Mouse (Mus musculus) spleen, postnatal 36 days (tissue): ENCODE data around the gene Hagh.

Source experiments
- DNase-seq, 2 experiments: peaks; one replicate each; pipeline ENCODE4 v3.0.0; 2022; ENCODE audit warnings: low spot score in 2 of 2, mixed read lengths in 1 of 2

Gene Hagh

DNA sequence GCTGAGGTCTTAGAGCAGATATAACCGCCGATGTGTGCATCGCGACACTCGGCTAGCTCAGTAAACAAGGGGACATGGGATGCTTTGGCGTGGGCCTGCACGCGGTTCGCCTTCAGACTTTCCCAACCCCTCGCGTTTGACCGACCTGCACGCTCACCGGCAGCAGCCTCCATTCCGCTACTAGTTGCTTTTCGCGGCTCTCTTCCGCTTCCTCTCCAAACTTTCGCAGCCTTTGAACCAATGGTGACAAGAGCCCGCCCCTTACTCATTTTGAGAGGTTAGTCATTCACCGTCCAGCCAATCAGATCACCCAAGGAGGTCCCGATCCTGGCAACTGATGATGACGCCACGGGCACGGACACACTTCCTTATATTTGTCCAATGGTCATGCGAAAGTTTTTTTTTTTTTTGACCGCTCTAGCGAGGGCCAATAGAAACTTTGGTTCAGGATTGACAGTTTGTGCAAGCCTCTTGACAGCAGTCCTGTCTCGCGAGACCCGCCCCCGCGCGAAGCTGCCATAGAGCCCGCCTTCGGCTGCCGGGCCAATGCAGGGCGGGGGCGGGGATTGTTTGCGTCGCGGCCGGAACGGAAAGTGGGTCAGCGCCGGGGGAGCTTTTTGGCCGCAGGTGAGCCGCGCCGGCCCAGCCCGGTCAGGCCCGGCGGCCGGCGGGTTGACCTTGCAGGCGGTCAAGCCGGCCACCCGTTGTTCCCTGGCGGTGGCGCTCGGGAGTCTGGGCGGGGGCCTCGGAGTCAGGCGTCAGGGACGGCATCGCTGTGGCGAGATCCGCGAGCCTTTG lies 46.4 kb downstream of the Hagh start, which contains the start of the genes Nubp2 and Spsb3:
Gene Nubp2 (minus strand): TSS at position 216 of the 798 bp plus-strand sequence.
Gene Spsb3 (plus strand): TSS at position 510 of the 798 bp plus-strand sequence.
- peak; percentile 98 to 100 for DNase-seq

DNA sequence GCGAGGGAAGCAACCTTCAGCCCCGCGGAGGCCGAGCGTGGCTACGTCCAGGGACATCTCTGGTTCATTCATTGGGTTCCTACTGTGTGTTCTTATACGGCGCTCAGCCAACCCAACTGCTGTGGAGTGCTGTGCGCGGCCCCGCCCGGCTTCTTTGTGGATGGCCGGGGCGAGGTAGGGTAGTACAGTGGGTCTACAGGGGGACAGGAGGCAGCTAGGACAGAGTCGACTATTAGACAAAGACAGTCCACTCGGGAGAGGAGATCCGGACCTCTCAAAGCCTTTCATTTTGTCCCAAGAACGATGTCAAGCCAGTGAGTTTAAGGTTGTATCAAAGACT lies 47.0 kb downstream of the Hagh start:
- DNase-seq: no peak

DNA sequence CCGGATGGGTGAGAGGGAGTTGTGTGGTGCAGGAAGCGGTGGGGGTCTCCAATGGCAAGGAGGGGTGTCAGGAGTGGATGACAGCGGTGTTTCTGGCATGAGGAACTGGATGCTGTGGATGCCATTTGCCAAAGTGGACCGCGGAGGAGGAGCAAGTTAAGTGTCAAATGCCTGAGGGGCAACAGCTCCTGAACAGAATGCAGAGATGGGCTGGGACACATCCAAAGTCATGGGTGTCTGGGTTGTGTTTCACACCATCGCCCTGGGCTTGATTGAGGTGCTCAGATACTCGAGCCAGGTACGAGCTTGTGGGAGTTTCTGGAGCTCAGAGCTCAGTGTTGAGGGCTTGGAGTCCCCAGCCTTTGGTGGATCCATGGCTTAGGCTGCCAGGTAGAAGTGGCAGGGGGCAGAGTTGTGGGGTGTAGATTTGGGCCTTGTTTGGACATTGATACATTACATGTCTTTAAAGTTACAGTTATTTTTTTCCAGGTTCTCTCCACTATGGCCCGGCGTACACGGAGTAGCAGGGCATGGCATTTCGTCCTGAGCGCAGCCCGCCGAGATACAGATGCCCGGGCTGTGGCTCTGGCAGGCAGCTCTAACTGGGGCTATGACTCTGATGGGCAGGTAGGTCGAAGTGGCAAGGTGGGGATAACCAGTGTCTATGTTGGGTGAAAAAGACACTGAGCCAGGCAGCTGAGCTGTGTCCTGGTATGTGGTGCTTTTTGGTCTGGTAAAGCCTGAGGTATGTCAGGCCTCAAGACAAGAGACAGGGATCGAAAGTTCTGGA lies 47.5 kb downstream of the Hagh start:
- DNase-seq: no peak

DNA sequence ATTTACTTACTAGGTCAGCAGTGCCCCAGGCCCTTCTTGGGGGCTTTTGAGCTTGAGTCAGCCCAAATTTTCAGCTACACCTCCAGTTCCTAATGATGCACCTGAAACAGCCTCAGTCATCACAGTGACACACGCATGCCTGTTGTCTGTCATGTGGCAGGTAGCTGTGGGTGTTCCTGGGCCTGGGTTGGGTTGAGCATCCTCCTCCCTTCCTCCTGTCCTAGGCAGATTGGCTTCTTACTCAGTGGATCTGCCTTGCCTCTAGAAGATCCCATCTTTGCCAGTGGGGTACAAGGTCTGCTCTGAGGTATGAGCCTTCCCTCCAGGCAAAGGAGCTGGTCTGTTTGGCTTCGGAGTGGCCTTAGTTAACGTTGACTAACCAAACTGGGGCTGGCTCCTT lies 48.9 kb downstream of the Hagh start:
- no peak for DNase-seq

DNA sequence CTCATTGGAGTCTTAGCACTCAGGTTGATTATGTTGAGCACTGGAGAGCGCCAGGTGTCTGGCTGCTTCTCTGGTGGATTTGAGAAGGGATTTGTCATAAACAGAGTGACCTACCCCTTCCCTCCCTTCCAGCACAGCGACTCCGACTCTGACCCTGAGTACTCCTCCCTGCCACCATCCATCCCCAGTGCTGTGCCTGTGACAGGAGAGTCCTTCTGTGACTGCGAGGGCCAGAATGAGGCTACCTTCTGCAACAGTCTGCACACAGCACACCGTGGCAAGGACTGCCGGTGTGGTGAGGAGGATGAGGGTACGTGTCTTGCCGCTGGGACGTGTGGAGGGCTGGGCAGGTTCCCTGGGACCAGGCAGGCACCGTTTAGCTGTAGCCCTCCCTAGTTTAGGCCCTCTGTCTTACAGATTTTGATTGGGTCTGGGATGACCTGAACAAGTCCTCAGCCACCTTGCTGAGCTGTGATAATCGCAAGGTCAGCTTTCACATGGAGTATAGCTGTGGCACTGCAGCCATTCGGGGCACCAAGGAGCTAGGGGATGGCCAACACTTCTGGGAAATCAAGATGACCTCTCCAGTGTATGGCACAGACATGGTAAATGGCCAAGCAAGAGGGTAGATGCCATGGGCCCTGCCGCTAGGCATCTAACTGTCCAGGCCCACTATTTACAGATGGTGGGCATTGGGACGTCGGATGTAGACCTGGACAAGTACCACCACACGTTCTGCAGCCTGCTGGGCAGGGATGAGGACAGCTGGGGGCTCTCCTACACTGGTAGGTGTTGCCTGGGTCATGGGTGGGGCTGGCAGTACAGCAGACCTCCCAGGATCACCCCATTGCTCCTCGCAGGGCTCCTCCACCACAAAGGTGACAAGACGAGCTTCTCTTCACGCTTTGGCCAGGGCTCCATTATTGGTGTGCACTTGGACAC lies 50.5 kb downstream of the Hagh start:
- DNase-seq: no peak

DNA sequence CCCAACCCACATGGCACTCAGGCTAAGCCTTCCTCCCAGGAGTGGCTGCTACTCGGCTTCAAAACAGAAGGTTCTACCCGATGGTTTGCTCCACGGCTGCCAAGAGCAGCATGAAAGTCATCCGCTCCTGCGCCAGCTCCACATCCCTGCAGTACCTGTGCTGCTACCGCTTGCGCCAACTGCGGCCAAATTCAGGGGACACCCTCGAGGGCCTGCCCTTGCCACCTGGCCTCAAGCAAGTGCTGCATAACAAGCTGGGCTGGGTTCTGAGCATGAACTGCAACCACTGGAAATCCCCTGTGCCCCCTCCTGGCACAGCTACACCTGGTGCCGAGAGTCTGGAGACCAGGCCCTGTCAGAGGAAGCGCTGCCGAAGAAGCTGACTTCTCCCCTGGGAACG lies 51.4 kb downstream of the Hagh start:
- no peak for DNase-seq

DNA sequence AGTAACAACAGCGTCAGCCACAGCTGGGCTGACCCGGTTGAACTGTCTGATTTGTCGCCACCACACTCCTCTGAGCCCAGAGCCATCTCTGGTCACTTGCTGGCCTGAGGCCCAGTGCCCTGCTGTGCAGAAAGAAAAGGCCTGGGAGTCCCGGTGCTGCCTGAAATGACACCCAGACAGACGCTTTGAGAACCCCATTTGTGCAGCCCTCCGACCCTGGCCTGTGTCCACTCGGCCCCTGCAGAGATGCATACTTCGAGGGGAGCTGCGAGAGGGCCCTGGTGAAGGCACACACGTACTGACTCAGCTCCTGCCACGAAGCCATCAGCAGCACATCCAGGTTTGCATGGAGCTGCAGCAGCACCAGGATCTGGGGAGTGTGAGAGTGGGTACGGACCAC lies 52.8 kb downstream of the Hagh start:
- DNase-seq: no peak

DNA sequence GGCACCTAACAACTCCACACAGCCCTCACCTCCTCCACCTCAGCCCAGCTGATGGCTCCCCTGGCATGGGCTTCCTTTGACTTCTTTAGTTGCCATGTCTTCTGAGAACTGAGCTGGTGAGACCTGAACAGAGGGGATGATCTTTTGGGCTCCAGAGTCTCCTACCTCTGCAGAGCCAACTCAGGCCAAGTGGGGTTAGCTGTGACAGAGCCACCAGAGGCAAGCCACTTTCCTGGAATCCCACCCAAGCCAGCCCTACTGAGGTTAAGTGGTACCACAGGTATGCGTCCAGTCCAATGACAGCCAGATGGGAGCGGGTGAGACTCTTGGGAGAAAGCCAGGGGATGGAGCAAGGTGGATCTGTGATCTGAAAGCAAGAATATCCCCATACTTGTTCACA lies 53.3 kb downstream of the Hagh start:
- DNase-seq: no peak

DNA sequence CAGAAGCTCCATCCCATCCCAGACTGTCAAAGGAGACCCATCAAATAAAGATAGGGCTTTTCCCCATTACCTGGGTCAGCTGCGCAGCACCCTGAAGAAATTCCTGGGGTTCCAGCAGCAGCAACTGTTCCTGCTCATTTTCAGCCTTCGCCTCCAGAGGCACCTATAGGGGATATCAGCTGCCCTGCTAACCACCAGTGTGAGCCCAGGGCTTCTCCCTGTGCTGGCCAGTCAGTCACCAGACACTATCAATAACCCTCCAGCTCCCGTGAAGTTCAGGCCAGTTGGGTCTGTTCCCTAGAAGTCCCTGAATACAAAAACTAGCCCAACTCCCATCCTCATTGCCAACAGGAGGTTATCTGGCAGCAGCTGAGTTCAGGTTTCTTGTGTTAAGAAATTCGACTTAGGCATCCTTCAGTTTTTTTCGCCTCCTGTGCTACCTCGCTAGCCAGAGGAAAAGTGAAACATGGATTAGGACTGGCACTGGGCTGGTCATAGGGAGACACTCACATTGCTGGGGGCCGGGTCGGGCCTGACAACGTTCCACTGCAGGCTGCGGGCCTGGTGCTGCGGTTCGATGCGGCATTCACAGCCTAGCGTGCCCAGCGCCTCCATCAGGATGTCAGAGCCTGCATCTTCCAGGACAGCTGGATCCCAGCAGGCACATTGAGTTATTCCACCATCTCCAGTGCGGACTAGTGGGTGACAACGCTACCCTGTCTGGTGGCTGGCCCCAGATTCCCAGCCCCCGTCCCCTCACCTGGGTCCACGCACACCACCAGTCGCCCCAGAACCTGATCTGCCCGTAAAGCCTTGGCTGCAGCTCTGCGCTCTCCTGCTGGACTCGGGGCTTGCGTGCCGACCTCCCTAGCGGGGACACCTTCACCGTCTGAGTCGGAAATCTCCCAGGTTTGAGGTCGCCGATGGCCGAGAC lies 54.4 kb downstream of the Hagh start:
- no peak for DNase-seq

DNA sequence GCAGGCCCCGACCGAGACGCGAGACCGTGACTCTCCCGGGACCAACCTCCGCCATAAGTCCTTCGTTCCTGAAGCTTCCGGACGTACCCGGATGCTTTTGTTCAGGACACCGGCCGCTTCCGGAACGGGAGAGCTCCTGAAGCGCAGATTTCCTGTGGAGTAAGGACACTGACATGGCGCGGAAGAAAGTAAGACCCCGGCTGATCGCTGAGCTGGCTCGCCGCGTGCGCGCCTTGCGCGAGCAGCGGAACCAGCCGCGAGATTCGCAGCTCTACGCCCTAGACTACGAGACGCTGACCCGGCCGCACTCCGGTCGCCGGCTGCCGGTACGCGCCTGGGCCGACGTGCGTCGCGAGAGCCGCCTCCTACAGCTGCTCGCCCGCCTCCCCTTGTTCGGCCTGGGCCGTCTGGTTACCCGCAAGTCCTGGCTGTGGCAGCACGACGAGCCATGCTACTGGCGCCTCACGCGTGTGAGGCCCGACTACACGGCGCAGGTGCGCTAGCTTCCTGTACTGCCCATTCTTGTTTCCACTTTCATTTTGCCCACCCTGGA lies 55.1 kb downstream of the Hagh start, which contains the start of the genes Eme2 and Mrps34:
Gene Eme2 (minus strand): TSS at position 93 of the 553 bp plus-strand sequence.
Gene Mrps34 (plus strand): TSS at position 122 of the 553 bp plus-strand sequence.
- DNase-seq: peak; percentile 67 to 75

DNA sequence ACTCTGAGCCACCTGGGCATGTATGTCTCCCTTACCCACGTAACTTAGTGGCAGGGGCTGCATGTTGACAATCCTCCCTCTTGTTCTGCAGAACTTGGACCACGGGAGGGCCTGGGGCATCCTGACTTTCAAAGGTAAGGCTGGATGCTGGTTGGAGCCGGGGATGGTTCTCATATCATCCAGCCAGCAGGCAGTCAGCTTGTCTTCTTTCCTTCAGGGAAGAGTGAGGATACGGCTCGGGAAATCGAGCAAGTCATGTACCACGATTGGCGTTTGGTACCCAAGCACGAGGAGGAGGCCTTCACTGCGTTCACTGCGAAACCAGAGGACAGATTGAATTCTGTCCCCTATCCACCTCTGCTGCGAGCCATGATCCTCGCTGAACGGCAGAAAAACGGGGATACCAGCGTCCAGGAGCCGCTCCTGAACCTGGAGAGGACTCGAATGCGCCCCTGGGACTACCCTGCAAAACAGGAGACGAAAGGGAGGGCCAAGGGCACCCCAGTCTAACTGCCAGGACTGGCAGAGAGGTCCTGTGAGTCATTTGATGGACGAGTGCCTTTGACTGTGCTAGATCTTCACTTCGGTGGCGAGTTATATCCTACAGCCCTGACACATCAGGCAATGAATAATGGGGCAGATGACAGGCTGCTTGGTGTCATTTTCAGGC lies 55.8 kb downstream of the Hagh start:
- DNase-seq: no peak

DNA sequence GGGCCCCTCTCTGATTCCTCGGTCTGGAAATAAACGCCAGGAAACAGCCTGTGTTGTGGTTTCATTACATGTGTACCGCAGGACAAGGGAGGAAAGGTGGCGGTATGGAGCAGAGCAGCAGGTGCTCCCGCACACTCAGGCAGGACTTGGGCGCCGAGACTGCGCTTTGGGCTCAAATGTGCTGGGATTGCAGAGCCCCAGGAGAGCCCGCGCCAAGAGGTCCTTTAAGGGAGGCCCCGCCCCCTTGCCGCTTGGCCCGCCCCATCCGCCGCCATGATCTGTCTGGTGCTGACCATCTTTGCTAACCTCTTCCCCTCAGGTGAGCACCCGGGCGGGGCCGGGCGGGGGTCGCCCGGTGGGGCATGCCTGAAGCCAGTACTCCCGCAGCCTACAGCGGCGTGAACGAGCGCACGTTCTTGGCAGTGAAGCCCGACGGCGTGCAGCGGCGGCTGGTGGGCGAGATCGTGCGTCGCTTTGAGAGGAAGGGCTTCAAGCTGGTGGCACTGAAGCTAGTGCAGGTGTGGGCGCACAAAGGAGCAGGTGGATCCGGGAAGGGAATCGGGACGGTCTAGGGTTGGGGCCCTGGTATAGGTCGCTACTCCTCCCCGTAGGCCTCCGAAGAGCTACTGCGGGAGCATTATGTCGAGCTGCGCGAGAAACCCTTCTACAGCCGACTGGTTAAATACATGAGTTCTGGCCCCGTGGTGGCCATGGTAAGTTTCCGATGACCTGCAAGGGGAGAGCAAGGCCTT lies 56.5 kb downstream of the Hagh start, which contains the start of gene Nme3:
Gene Nme3 (plus strand): TSS at position 260 of the 752 bp plus-strand sequence.
- DNase-seq: peak; percentile 70 to 75

DNA sequence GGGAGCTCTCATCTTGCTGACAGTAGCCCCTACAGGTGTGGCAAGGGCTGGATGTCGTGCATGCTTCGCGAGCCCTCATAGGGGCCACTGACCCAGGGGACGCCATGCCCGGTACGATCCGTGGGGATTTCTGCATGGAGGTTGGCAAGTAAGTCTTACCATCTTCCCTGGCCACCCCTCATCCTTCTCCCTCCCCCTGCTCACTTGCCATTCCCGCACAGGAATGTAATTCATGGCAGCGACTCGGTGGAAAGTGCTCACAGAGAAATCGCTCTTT lies 57.0 kb downstream of the Hagh start:
- DNase-seq: no peak

DNA sequence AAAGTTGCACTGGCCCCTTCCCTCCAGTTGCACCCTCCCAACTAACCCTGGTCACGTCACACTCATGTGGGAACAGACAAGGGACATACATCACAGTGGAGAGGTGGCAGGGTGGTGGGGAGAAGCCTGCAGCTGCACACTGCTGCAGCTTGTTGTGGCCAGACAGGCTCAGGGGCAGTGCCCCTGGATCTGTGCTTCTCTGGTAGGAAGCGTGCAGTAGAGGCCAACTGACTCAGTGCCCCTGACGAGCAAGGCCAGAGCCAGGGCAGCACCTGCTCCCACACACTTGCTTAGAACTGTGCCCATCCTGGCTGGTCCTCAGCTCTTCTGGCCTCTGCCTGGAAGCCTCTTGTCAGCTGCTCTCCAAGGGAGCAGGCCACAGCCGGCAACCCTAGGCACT lies 57.7 kb downstream of the Hagh start:
- no peak for DNase-seq

DNA sequence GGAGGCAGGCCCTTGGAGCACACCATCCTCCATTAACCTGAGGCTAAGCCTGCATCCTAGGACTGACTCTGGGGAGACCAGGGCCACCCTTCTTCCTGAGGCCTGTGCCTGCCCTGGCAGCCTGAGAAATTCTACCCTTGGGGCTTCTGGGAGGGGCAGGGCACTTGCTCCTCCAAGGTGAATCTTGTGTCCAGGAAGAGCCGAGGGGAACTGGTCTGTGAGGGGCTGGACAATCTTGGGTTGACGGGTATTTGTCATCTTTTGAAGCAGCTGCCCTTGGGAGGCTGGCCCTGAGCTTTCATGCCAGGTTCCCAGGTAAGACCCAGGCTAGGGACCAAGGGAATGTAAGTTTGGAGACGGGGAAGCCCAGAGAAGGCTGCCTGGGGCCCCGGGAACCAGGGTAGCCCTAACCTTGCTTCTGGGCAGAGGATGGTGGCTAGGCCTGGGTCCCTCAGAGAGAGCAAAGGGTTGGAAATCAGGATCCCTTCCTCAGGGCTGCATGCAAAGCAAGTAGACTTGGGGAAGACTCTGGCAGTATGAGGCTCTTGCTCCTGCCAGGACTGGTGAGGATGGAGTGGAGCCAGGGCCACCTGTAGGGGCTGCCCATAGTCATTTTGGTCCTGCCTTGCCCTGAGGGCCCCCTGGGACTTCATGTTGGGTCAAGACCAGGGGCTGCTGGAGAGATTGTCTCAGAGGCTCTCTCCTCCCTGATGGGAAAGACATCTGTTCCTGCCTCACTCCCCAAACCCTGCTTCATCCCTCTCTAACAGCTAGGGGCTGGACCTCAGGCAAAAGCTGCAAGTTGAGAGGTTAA lies 58.3 kb downstream of the Hagh start:
- no peak for DNase-seq

DNA sequence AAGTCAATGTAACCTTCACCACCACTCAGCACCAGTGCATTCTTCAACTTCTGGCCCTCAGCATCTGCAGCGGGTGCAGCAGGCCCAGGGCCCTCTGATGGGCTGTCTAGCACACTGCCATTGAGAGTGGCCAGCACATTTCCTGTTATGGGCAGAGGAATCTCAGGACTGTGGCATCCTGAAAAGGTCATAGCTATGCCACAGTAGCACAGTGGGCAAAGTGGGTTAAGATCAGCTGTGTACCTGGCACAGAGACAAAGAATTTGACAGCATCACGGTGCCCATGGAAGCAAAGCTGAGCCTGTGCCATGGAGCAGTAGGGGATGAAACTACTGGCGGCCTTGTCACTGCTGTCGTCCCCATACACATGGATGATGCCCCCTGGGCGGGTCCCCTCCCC lies 59.2 kb downstream of the Hagh start:
- DNase-seq: no peak

DNA sequence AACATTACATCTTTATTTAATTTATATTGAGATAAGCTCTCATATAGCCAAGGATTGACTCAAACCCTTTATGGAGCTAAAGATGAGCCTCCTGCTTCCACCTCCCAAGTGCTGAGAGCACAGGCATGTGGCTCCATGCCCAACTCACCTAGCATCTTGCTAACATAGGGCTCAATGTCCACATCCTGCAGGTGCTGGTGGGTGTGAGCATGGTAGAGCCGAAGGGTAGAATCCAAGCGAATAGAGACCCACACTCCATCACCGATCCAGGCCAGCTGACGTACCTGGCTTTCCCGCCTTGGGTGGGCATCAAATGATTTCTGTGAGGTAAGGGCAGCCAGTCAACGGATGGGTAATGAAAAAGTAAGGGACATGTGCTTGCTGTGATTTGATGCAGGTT lies 60.1 kb downstream of the Hagh start:
- no peak for DNase-seq

DNA sequence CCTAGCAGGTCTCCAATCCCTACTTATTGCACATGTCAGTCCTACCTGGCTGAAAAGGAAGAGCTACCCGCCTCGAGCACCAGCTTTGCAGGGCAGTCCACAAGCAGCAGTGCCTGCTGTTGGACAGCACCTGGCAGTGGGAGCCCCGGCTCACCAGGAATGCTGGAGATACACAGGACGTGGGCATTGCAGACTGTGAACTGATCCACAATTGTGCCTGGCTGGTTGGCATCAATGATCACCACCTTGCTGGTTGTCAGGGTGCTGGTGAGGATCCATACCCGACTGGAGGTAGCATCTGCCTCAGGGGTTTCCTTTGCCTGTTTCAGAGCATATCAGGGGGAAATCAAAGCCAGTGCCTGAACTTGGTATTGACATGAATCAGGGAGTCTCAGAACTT lies 62.2 kb downstream of the Hagh start:
- DNase-seq: no peak
